Mouse (Mus musculus): ENCODE measurements at regions not wholly inside any gene's neighbourhood (a gene's known extent, or its start where the extent isn't known, plus 50 kb on each side); places are given as distances from the start of the nearest gene placed in this dataset.

DNA sequence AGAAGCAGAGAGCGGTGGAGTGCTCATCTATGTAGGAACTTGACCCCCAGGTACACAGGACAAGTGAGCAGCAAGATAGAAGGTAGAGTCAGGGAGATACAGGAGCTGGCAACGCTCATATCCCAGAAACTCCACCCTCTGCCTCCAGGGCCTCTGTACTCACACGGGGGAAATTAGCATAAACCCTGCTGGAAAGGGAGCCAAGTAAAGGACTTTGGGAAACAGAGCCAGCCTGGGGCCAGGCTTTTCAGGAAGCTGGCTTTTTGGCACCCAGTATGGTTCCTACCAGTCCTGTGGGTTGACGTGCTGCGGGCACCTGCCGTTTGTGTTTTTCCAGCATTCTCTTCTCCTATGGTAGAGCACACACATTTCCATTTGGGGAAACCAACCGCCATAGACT lies 128.2 kb upstream of the Hmga2 start:
- H3K27me3 ChIP-seq (ENCODE audit: control insufficient read depth, insufficient read depth, insufficient read length): no peaks in the 10 kb centered on the region
- no peaks in the 10 kb centered on the region for H3K79me3 ChIP-seq (ENCODE audit: low read depth)
- no peak overlapping the region for H3ac ChIP-seq (ENCODE audit: control insufficient read depth, insufficient read length, low read depth)
- TF ChIP-seq MAX (IDR thresholded peaks at IDR 0.05) (no peak), FOSL1 (IDR thresholded peaks at IDR 0.05; ENCODE audit: insufficient read depth, low read length, poor library complexity, severe bottlenecking) (no peak), MYOG (IDR thresholded peaks at IDR 0.05; ENCODE audit: control insufficient read depth, extremely low read depth, insufficient read length) (no peak), USF1 (IDR thresholded peaks at IDR 0.05; ENCODE audit: low read depth) (no peak), CTCF (IDR thresholded peaks at IDR 0.05; ENCODE audit: control insufficient read depth, insufficient read depth, insufficient read length) (no peak), CEBPB (IDR thresholded peaks at IDR 0.05; ENCODE audit: low read depth) (no peak), MYOD1 (IDR thresholded peaks at IDR 0.05; ENCODE audit: control insufficient read depth, insufficient read length, low read depth) (no peak)
- no peaks in the 10 kb centered on the region for H3K36me3 ChIP-seq (ENCODE audit: control insufficient read depth, insufficient read depth)
- no peaks in the 10 kb centered on the region for H3K79me2 ChIP-seq (ENCODE audit: control insufficient read depth, insufficient read depth)
- H3K4me3 ChIP-seq (ENCODE audit: insufficient read depth, poor library complexity, severe bottlenecking): no peak overlapping the region

DNA sequence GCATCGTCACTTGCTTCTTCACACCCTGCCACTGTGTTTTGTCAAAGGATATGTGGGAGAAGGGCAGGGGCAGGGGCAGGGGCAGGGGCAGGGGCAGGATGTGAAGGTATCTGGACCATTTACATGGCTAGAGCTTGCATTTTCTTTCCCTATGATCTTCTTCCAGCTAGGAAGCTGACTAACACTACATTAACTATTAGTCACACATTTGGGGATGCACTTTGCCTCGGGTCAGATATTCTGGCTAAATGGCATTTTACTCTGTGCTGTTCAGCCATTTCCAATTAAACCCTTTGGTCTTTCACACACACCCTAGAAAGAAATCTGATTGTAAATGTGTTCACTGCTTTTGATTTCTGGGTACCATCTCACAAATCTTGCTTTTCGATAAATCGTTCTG lies 126.9 kb upstream of the Hmga2 start:
- no peaks in the 10 kb centered on the region for H3K79me2 ChIP-seq (ENCODE audit: control insufficient read depth, insufficient read depth)
- H3K4me3 ChIP-seq (ENCODE audit: insufficient read depth, poor library complexity, severe bottlenecking): no peak overlapping the region
- H3K27me3 ChIP-seq (ENCODE audit: control insufficient read depth, insufficient read depth, insufficient read length): no peaks in the 10 kb centered on the region
- TF ChIP-seq CTCF (IDR thresholded peaks at IDR 0.05; ENCODE audit: control insufficient read depth, insufficient read depth, insufficient read length) (no peak), CEBPB (IDR thresholded peaks at IDR 0.05; ENCODE audit: low read depth) (no peak), USF1 (IDR thresholded peaks at IDR 0.05; ENCODE audit: low read depth) (no peak), MYOG (IDR thresholded peaks at IDR 0.05; ENCODE audit: control insufficient read depth, extremely low read depth, insufficient read length) (no peak), MAX (IDR thresholded peaks at IDR 0.05) (no peak), FOSL1 (IDR thresholded peaks at IDR 0.05; ENCODE audit: insufficient read depth, low read length, poor library complexity, severe bottlenecking) (no peak), MYOD1 (IDR thresholded peaks at IDR 0.05; ENCODE audit: control insufficient read depth, insufficient read length, low read depth) (no peak)
- H3K79me3 ChIP-seq (ENCODE audit: low read depth): no peaks in the 10 kb centered on the region
- H3K36me3 ChIP-seq (ENCODE audit: control insufficient read depth, insufficient read depth): no peaks in the 10 kb centered on the region
- no peak overlapping the region for H3ac ChIP-seq (ENCODE audit: control insufficient read depth, insufficient read length, low read depth)

DNA sequence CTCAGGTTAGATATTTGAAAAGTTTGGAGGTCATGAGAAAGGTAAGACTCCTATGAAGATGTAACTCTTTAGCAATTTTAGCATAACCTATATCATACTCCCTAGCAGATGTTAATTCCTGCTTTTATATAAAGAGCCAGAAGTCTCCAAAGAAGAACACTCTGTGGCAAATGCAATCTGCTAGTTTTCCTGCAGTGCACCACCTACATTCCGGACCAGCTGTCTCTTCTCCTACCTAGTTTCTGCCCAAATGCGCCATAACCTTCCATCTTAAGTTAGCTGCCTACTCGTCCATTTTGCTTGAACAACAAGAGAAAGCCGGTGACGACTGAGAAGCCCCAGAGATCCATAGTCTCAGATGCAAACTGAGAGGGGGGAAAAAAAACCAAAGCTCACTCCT lies 124.5 kb upstream of the Hmga2 start:
- Histone ChIP-seq H3K36me3 (ENCODE audit: control insufficient read depth, insufficient read depth) (no peaks in the 10 kb centered on the region), H3K79me2 (ENCODE audit: control insufficient read depth, insufficient read depth) (no peaks in the 10 kb centered on the region), H3ac (ENCODE audit: control insufficient read depth, insufficient read length, low read depth) (no peak overlapping the region), H3K4me3 (ENCODE audit: insufficient read depth, poor library complexity, severe bottlenecking) (no peak overlapping the region), H3K27me3 (ENCODE audit: control insufficient read depth, insufficient read depth, insufficient read length) (no peaks in the 10 kb centered on the region), H3K79me3 (ENCODE audit: low read depth) (no peaks in the 10 kb centered on the region)
- no peak for TF ChIP-seq CEBPB (IDR thresholded peaks at IDR 0.05; ENCODE audit: low read depth)
- no peak for TF ChIP-seq MYOG (IDR thresholded peaks at IDR 0.05; ENCODE audit: control insufficient read depth, extremely low read depth, insufficient read length)
- TF ChIP-seq CTCF (IDR thresholded peaks at IDR 0.05; ENCODE audit: control insufficient read depth, insufficient read depth, insufficient read length): no peak
- no peak for TF ChIP-seq USF1 (IDR thresholded peaks at IDR 0.05; ENCODE audit: low read depth)
- TF ChIP-seq MAX (IDR thresholded peaks at IDR 0.05): no peak
- TF ChIP-seq MYOD1 (IDR thresholded peaks at IDR 0.05; ENCODE audit: control insufficient read depth, insufficient read length, low read depth): no peak
- TF ChIP-seq FOSL1 (IDR thresholded peaks at IDR 0.05; ENCODE audit: insufficient read depth, low read length, poor library complexity, severe bottlenecking): no peak

DNA sequence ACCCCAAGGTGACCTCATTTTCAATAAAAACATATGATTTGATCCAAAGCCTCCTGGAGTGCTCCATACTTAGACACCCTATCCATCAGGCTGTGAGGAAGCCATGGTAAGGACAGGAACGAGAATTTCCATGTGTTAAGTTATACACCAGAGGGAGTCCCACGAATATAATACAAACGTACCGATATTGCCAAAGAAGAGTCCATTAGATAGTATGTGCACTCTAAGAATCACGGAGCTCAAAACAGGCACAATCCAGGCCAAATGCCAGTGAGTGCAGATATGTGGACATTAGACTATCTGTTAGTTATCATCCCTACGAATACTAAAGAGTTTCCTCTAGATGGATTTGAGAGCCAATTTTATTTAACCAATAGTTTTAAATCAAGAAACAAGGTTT lies 123.3 kb upstream of the Hmga2 start:
- no peaks in the 10 kb centered on the region for H3K79me3 ChIP-seq (ENCODE audit: low read depth)
- no peak overlapping the region for H3K4me3 ChIP-seq (ENCODE audit: insufficient read depth, poor library complexity, severe bottlenecking)
- H3K27me3 ChIP-seq (ENCODE audit: control insufficient read depth, insufficient read depth, insufficient read length): no peaks in the 10 kb centered on the region
- TF ChIP-seq MYOG (IDR thresholded peaks at IDR 0.05; ENCODE audit: control insufficient read depth, extremely low read depth, insufficient read length) (no peak), CEBPB (IDR thresholded peaks at IDR 0.05; ENCODE audit: low read depth) (no peak), MAX (IDR thresholded peaks at IDR 0.05) (no peak), MYOD1 (IDR thresholded peaks at IDR 0.05; ENCODE audit: control insufficient read depth, insufficient read length, low read depth) (no peak), USF1 (IDR thresholded peaks at IDR 0.05; ENCODE audit: low read depth) (no peak), CTCF (IDR thresholded peaks at IDR 0.05; ENCODE audit: control insufficient read depth, insufficient read depth, insufficient read length) (no peak), FOSL1 (IDR thresholded peaks at IDR 0.05; ENCODE audit: insufficient read depth, low read length, poor library complexity, severe bottlenecking) (no peak)
- H3K36me3 ChIP-seq (ENCODE audit: control insufficient read depth, insufficient read depth): no peaks in the 10 kb centered on the region
- no peak overlapping the region for H3ac ChIP-seq (ENCODE audit: control insufficient read depth, insufficient read length, low read depth)
- H3K79me2 ChIP-seq (ENCODE audit: control insufficient read depth, insufficient read depth): no peaks in the 10 kb centered on the region

DNA sequence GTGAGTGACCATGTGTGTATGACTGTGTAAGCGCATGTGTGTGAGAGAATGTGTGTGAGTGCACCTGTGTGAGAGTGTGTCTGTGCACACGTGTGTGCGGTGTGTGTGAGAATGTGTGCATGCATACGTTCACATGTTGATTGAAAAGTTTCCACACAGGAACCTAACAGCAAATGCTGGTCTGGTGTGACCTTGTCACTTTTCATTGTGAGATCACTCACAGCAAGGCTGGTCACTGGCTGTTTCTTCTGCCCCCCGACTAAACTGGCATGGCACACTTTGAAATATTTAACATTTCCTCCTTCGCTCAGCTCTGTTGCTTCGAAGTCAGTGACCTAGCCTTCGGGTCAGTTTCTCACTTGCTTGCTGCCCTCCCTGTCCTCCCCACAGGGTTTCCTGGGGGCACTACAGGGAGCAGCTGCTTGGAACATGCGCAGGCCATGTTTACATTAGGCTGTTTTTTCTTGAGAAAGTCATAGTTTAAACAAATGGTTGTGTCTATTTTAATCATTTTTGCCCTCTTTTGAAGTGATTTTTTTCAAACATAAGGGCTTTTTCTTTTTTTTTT lies 121.1 kb upstream of the Hmga2 start:
- Histone ChIP-seq H3K4me3 (ENCODE audit: insufficient read depth, poor library complexity, severe bottlenecking) (no peak overlapping the region), H3K27me3 (ENCODE audit: control insufficient read depth, insufficient read depth, insufficient read length) (no peaks in the 10 kb centered on the region), H3K79me3 (ENCODE audit: low read depth) (no peaks in the 10 kb centered on the region), H3ac (ENCODE audit: control insufficient read depth, insufficient read length, low read depth) (no peak overlapping the region), H3K36me3 (ENCODE audit: control insufficient read depth, insufficient read depth) (no peaks in the 10 kb centered on the region), H3K79me2 (ENCODE audit: control insufficient read depth, insufficient read depth) (no peaks in the 10 kb centered on the region)
- TF ChIP-seq CEBPB (IDR thresholded peaks at IDR 0.05; ENCODE audit: low read depth) (no peak), MAX (IDR thresholded peaks at IDR 0.05) (no peak), MYOG (IDR thresholded peaks at IDR 0.05; ENCODE audit: control insufficient read depth, extremely low read depth, insufficient read length) (no peak), MYOD1 (IDR thresholded peaks at IDR 0.05; ENCODE audit: control insufficient read depth, insufficient read length, low read depth) (no peak), FOSL1 (IDR thresholded peaks at IDR 0.05; ENCODE audit: insufficient read depth, low read length, poor library complexity, severe bottlenecking) (no peak), USF1 (IDR thresholded peaks at IDR 0.05; ENCODE audit: low read depth) (no peak), CTCF (IDR thresholded peaks at IDR 0.05; ENCODE audit: control insufficient read depth, insufficient read depth, insufficient read length) (no peak)
